In the genomic region with DNA sequence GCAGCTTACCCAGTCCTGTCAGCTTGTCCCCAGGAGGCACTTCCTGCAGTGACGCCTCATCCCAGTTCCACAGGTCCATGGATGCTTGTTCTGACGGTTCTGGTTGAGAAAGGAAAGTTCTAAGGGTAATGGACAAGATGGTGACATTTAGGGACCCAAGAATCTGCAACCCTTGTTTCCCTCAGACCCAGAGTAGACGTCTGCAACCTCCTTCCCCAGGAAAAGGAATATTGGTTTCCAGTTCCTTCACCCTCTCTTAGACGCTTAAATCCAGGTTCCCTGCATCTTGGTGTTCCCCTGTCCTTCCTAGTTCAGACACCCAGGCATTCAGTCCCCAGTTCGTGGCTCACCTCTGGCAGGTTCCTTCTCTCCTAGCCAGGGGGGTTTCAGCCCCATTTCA, we compare ENCODE assay signal across 10 mouse cellular contexts. TPM values are rescaled to one million over a fixed set of nuclear protein-coding genes. Genes with fewer than 3 reads are reported as not detected.
A peak's percentile ranks its signal among the peaks of the same experiment; 100 is the strongest.
DNase-seq lines count a peak whose midpoint lies in the region; ATAC-seq and TF ChIP-seq lines count a peak whose summit lies in the region.
"Had no signal": no experiment of that assay in that cellular context is flagged by ENCODE, and none has a peak within 500 bp of the region (broad histone marks: within the 10 kb centered on the region; RNA-seq: fewer than 3 reads in every experiment).

A gene (minus strand): TSS at position 101 of the 400 bp plus-strand sequence.

- H3K9me3 ChIP-seq in neural tube, embryonic 11.5 days (ENCODE audit: control insufficient read depth, low read length), result no peaks in the 10 kb centered on the region
- no peaks in the 10 kb centered on the region for H3K9me3 ChIP-seq in hindbrain, embryonic 11.5 days (ENCODE audit: control insufficient read depth, low read length)
- H3K9me3 ChIP-seq in liver, embryonic 14.5 days (ENCODE audit: control insufficient read depth, low read length), result no peaks in the 10 kb centered on the region

- peak within 1 kb of the TSS; percentile 20; the same call in 1 of the 2 replicates for H3K4me2 ChIP-seq in neural tube, embryonic 11.5 days (ENCODE audit: low read depth)
- H3K4me2 ChIP-seq in hindbrain, embryonic 11.5 days (replicated peaks; ENCODE audit: low read depth, low read length), result no peak within 1 kb of the TSS
- peak within 1 kb of the TSS; percentile 2; the same call in 1 of the 2 replicates for H3K4me2 ChIP-seq in liver, embryonic 14.5 days (ENCODE audit: low read depth)

- H3K27ac ChIP-seq in neural tube, embryonic 11.5 days (ENCODE audit: low read depth, low read length), result no peak within 1 kb of the TSS
- no peak within 1 kb of the TSS for H3K27ac ChIP-seq in hindbrain, embryonic 11.5 days (ENCODE audit: low read depth, low read length)
- H3K27ac ChIP-seq in liver, embryonic 14.5 days, result no peak within 1 kb of the TSS
- H3K27ac ChIP-seq: left cerebral cortex, adult 2 months had no signal

- H3K4me3 ChIP-seq in neural tube, embryonic 11.5 days (ENCODE audit: low read depth, low read length), result peak within 1 kb of the TSS; percentile 13; the same call in 1 of the 2 replicates
- H3K4me3 ChIP-seq in hindbrain, embryonic 11.5 days (ENCODE audit: low read depth, low read length), result peak within 1 kb of the TSS; percentile 1; the same call in 1 of the 2 replicates
- H3K4me3 ChIP-seq in liver, embryonic 14.5 days (ENCODE audit: insufficient read depth in 1 of 2, low read depth in 2 of 2, low read length in 2 of 2), result no peak within 1 kb of the TSS
- H3K4me3 ChIP-seq: left cerebral cortex, adult 2 months had no signal

- peaks cover 47% of the 10 kb centered on the region for H3K27me3 ChIP-seq in neural tube, embryonic 11.5 days (ENCODE audit: control insufficient read depth, insufficient read depth, low read length)
- H3K27me3 ChIP-seq in hindbrain, embryonic 11.5 days (ENCODE audit: control insufficient read depth, insufficient read depth, low read length), result peaks cover 47% of the 10 kb centered on the region
- peaks cover 51% of the 10 kb centered on the region for H3K27me3 ChIP-seq in liver, embryonic 14.5 days (ENCODE audit: control insufficient read depth, insufficient read depth, low read length)

- ATAC-seq in neural tube, embryonic 11.5 days (ENCODE audit: insufficient read depth, low FRiP score, low TSS enrichment), result no peak
- ATAC-seq in hindbrain, embryonic 11.5 days (ENCODE audit: low FRiP score), result no peak
- no peak for ATAC-seq in liver, embryonic 14.5 days (ENCODE audit: insufficient read depth)

- no peaks in the 10 kb centered on the region for H3K4me1 ChIP-seq in neural tube, embryonic 11.5 days (ENCODE audit: control insufficient read depth, insufficient read depth, low read length)
- H3K4me1 ChIP-seq in hindbrain, embryonic 11.5 days (replicated peaks; ENCODE audit: control insufficient read depth, insufficient read depth, low read length), result no peaks in the 10 kb centered on the region
- H3K4me1 ChIP-seq in liver, embryonic 14.5 days (replicated peaks; ENCODE audit: control insufficient read depth in 2 of 2, insufficient read depth in 2 of 2, low read length in 1 of 2), result no peaks in the 10 kb centered on the region

- H3K36me3 ChIP-seq in neural tube, embryonic 11.5 days (ENCODE audit: control insufficient read depth, insufficient read depth, low read length), result peaks cover 4% of the 10 kb centered on the region; the same call in 1 of the 2 replicates
- H3K36me3 ChIP-seq in hindbrain, embryonic 11.5 days (ENCODE audit: control insufficient read depth, insufficient read depth, low read length), result no peaks in the 10 kb centered on the region
- no peaks in the 10 kb centered on the region for H3K36me3 ChIP-seq in liver, embryonic 14.5 days (replicated peaks; ENCODE audit: control insufficient read depth, insufficient read depth, low read depth)

- no peak within 1 kb of the TSS; the same call in 1 of the 2 replicates for H3K9ac ChIP-seq in neural tube, embryonic 11.5 days (ENCODE audit: low read length)
- no peak within 1 kb of the TSS for H3K9ac ChIP-seq in hindbrain, embryonic 11.5 days (ENCODE audit: low read depth, low read length)
- no peak within 1 kb of the TSS; the same call in 1 of the 2 replicates for H3K9ac ChIP-seq in liver, embryonic 14.5 days (replicated peaks)

- no peak for TF ChIP-seq CTCF in liver, embryonic 14.5 days (IDR thresholded peaks at IDR 0.05; ENCODE audit: low read depth)

- no peak for TF ChIP-seq EP300 in liver, embryonic 14.5 days (IDR thresholded peaks at IDR 0.05; ENCODE audit: low read depth)

- 3% methylated on average over 5 of the region's 5 CpGs for WGBS in neural tube, embryonic 11.5 days
- 4% methylated on average over 5 of the region's 5 CpGs for WGBS in hindbrain, embryonic 11.5 days
- WGBS in liver, embryonic 14.5 days (ENCODE audit: insufficient replicate concordance), result 3% methylated on average over 5 of the region's 5 CpGs

- no peak for DNase-seq in neural tube, embryonic 11.5 days (ENCODE audit: low spot score)
- no peak for DNase-seq in neural tube, embryonic 10.5 days (ENCODE audit: extremely low spot score, low spot score)
- peak; percentile 6 for DNase-seq in hindbrain, embryonic 11.5 days (ENCODE audit: low spot score)
- DNase-seq in liver, embryonic 14.5 days (ENCODE audit: low read depth in 3 of 3, low spot score in 3 of 3), result no peak
- DNase-seq in cerebellum, postnatal 14 days, result no peak
- no peak for DNase-seq in cerebellum, postnatal 4 days (ENCODE audit: low spot score in 2 of 2)
- DNase-seq in adrenal gland, adult 8-10 months, result no peak
- DNase-seq: cerebellum, postnatal 10 days; gastrocnemius, postnatal 10 days had no signal

RNA-seq across cellular contexts. Expression of the gene that starts here (rescaled TPM):
- not detected in 2 replicates for polyA plus RNA-seq in neural tube, embryonic 11.5 days (2014; fragmentation: Nextera tagmentation; extraction: Ambion mirVana)
- not detected in 2 replicates for polyA plus RNA-seq in hindbrain, embryonic 11.5 days (2014; fragmentation: Nextera tagmentation; extraction: Ambion mirVana)
- not detected in 2 replicates for polyA plus RNA-seq in liver, embryonic 14.5 days (2012; rRNA removed)
- polyA plus RNA-seq in liver, embryonic 14.5 days (2014; fragmentation: Nextera tagmentation; extraction: Ambion mirVana), result not detected in 2 replicates
- total RNA-seq in adrenal gland, adult 8-10 months (2022), result not detected
- total RNA-seq: gastrocnemius, postnatal 10 days; left cerebral cortex, adult 2 months had no signal

Comparison
In these comparisons a context has a peak if more than half of its experiments do, and no peak if none do; other contexts are left out.
1. Peak in DNase-seq and H3K4me3 ChIP-seq in hindbrain, embryonic 11.5 days; RNA of the gene not detected or under 1 TPM.